Mouse (Mus musculus) liver, embryonic 13.5 days (tissue): ENCODE data around the gene Sacm1l. TPM values are rescaled to one million over a fixed set of nuclear protein-coding genes. Genes with fewer than 3 reads are reported as not detected.

ENCODE experiments used
- ATAC-seq: fragments of 200-750 bp; cut with Nextera tagmentation; 2 replicates; pipeline ENCODE4 v1.8.0; 2017; ENCODE audit warnings: low read depth, mild to moderate bottlenecking, moderate number of reproducible peaks, moderate library complexity
- DNase-seq: peaks from one replicate; pipeline ENCODE4 v3.0.0; 2022
- H3K27ac ChIP-seq: fragments of 300-500 bp; sonication (generic); 2 replicates; pipeline ENCODE4 v1.5.1; 2015; ENCODE audit warnings: moderate library complexity, mild to moderate bottlenecking, inconsistent platforms
- H3K27me3 ChIP-seq: fragments of 300-500 bp; sonication (generic); 2 replicates; pipeline ENCODE4 v1.6.1; 2015; ENCODE audit warnings: mild to moderate bottlenecking, inconsistent platforms
- H3K36me3 ChIP-seq: fragments of 300-500 bp; sonication (generic); 2 replicates; pipeline ENCODE4 v1.6.1; 2015; ENCODE audit warnings: mild to moderate bottlenecking, inconsistent platforms
- H3K4me1 ChIP-seq: fragments of 300-500 bp; sonication (generic); replicated peaks from 2 replicates; pipeline ENCODE4 v1.6.1; 2015; ENCODE audit warnings: inconsistent platforms
- H3K4me2 ChIP-seq: fragments of 300-500 bp; sonication (generic); 2 replicates; pipeline ENCODE4 v1.6.1; 2015; ENCODE audit warnings: inconsistent platforms, mild to moderate bottlenecking, moderate library complexity
- H3K4me3 ChIP-seq: fragments of 300-500 bp; sonication (generic); replicated peaks from 2 replicates; pipeline ENCODE4 v1.5.1; 2015; ENCODE audit warnings: mild to moderate bottlenecking, inconsistent platforms
- H3K9ac ChIP-seq: fragments of 300-500 bp; sonication (generic); 2 replicates; pipeline ENCODE4 v1.6.1; 2015; ENCODE audit warnings: mild to moderate bottlenecking, inconsistent platforms
- H3K9me3 ChIP-seq: fragments of 300-500 bp; sonication (generic); replicated peaks from 2 replicates; pipeline ENCODE4 v1.6.1; 2016; ENCODE audit warnings: inconsistent platforms
- WGBS: fragments of 180-500 bp; shearing (Covaris S2); methylation state at CpG from one replicate; pipeline ENCODE4 v1.1.7; 2015; ENCODE audit not compliant: insufficient replicate concordance; 5-methylcytosine and 5-hydroxymethylcytosine counted together
- polyA plus RNA-seq: library from polyadenylated mRNA; unstranded; fragments of >200 nt; fragmentation: Nextera tagmentation; extraction: Ambion mirVana; gene quantifications from 2 replicates; pipeline ENCODE4 v1.2.1, GENCODE M21; 2015

Sacm1l gene
- polyA plus RNA-seq, 1 experiment from 2014 or later = 27.3 TPM

DNA sequence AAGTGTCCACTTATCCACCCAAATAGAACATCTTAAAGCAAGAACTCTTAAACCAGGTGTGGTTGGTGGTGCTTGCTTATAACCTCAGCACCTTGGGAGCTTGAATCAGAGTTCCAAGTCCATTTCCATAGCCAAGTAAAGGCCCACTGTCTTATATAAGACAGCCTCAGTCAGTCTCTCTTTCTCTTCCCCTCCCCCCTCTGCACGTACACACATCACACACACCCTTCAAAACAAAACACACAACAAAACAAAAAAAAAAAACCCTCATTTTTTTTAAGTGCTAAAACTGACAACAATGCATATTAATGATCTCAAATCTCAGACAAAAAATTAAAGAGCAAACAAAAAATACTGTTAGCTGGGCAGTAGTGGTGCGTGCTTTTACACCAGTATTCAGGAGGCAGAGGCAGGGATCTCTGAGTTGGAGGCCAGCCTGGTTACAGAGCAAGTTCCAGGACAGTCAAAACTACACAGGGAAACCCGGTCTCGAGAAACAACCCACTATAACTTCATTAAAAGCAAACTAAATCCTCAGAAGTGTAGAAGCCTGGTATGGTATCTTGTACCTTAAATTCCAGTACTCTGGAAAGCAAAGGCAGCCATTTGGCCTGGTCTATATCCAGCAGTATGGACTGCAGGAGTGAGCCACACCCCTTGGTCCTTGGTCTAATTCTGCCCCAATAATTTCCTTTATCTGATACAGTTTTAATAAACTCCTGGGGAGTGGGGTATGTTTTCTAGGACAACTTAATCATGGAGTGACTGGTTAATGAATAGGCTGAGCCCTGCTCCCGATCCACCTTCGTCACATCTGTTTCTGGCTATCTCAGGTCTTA is 1.3 kb upstream of the Sacm1l start:
- Histone ChIP-seq H3K9me3 (no peaks in the 10 kb centered on the region), H3K9ac (peak overlapping the region; percentile 69), H3K27ac (peak overlapping the region; percentile 92), H3K36me3 (no peaks in the 10 kb centered on the region), H3K4me1 (peaks cover 58% of the 10 kb centered on the region), H3K4me2 (peak overlapping the region; percentile 82), H3K27me3 (no peaks in the 10 kb centered on the region), H3K4me3 (peak overlapping the region; percentile 98)
- ATAC-seq (no peak), DNase-seq (peak; percentile 11)
- WGBS = 20% methylated on average over 6 of the region's 6 CpGs

DNA sequence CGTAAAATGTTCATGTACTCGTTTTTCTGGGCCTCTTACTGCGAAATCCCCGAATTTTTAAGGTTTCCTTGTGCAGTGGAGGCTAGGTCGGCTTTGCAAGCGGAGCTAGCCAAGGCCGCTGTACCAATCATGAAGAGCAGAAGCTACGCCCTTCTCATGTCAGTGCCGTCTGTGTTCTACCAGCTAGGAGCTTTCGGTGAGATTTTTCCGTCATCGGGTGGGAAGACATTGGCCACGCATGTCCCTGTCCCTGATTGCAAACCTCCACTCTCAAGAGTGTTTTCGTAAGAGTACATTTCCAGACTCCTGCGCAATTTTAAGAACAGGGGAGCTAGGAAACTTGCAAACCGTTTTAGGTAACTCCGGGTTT is 648 bp upstream of the Sacm1l start:
- WGBS = under 1% methylated on average over 17 of the region's 17 CpGs
- Histone ChIP-seq H3K27ac (peak overlapping the region; percentile 92), H3K9me3 (no peaks in the 10 kb centered on the region), H3K36me3 (no peaks in the 10 kb centered on the region), H3K4me3 (peak overlapping the region; percentile 98), H3K27me3 (no peaks in the 10 kb centered on the region), H3K4me1 (peaks cover 61% of the 10 kb centered on the region), H3K9ac (peak overlapping the region; percentile 69), H3K4me2 (peak overlapping the region; percentile 82)
- DNase-seq (no peak), ATAC-seq (peak; percentile 43)

DNA sequence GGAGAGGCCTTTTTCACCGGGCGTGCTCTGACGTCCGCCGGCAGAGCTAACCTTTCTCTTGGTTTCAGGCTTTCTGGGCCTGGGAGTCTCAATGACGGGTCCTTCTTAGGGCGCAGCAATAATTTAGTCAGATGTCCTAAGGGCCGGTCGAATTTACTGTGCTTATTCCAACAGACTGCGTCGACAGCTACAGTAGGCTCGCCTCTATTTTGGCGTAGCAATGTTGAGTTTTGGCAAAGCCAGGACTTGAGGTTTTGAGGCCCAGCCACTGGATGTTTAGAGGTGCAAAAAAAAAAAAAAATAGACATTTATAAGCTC is 558 bp downstream of the Sacm1l start:
- DNase-seq (no peak), ATAC-seq (no peak)
- peak overlapping the region; percentile 95 for H3K27ac ChIP-seq
- no peaks in the 10 kb centered on the region for H3K9me3 ChIP-seq
- H3K27me3 ChIP-seq = no peaks in the 10 kb centered on the region
- peak overlapping the region; percentile 99 for H3K9ac ChIP-seq
- WGBS = under 1% methylated on average over 13 of the region's 13 CpGs
- H3K4me3 ChIP-seq = peak overlapping the region; percentile 98
- peaks cover 57% of the 10 kb centered on the region for H3K4me1 ChIP-seq
- peak overlapping the region; percentile 80 for H3K4me2 ChIP-seq
- H3K36me3 ChIP-seq = no peaks in the 10 kb centered on the region

DNA sequence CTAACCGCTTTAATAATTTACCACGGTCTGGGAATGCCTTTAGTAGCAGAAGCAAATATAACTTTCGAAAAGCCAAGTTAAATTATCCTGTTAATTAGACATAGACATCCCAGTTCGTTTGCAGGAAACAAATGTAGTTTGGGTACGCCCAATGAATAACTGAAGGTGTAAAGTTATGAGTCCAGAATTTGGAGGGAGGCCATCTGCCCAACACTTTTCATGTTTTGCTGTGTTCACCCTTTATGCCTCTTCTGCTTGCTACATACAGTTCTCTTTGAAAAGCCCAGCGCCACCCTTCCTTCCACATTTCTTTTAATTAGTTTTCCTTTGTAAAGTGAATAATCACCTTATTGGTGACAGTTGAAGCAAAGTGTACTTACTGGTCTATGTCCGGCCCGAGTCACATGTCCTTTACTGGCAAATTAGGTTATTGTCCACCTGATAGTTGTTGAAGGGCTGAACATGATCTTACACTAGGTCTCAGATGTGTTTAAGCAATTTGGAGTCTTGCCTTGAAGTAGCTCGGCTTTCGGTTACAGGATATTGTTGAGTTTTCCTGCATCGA is 1.1 kb downstream of the Sacm1l start:
- H3K9ac ChIP-seq = peak overlapping the region; percentile 99
- H3K4me1 ChIP-seq = peaks cover 53% of the 10 kb centered on the region
- no peaks in the 10 kb centered on the region for H3K27me3 ChIP-seq
- WGBS = 44% methylated on average over 11 of the region's 11 CpGs
- DNase-seq = no peak
- peak overlapping the region; percentile 80 for H3K4me2 ChIP-seq
- peak overlapping the region; percentile 98 for H3K4me3 ChIP-seq
- no peaks in the 10 kb centered on the region for H3K36me3 ChIP-seq
- no peak for ATAC-seq
- H3K27ac ChIP-seq = peak overlapping the region; percentile 95
- H3K9me3 ChIP-seq = no peaks in the 10 kb centered on the region

DNA sequence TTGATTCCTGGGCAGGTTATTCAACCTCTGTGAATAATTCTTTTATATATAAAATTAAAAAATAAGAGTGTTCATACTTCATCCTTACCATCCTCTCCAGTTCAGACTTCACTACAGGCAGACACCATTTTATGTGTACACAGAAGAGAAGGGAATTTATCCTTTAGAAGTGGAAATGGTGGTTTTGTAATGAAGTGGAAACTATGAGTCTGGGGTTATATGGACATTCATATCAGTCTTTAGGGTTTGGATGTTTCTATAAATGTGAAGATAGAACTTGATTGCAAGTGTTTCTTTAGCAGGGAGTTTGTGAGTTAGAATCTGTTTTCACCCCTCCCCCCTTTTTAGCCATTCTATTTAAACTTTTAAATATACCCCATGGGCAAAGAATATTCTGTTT is 1.7 kb downstream of the Sacm1l start:
- Histone ChIP-seq H3K4me3 (peak overlapping the region; percentile 98), H3K27ac (peak overlapping the region; percentile 43; the same call in 1 of the 2 replicates), H3K9me3 (no peaks in the 10 kb centered on the region), H3K4me2 (peak overlapping the region; percentile 80), H3K4me1 (peaks cover 52% of the 10 kb centered on the region), H3K36me3 (no peaks in the 10 kb centered on the region), H3K27me3 (no peaks in the 10 kb centered on the region), H3K9ac (peak overlapping the region; percentile 99)
- no peak for ATAC-seq
- no peak for DNase-seq

DNA sequence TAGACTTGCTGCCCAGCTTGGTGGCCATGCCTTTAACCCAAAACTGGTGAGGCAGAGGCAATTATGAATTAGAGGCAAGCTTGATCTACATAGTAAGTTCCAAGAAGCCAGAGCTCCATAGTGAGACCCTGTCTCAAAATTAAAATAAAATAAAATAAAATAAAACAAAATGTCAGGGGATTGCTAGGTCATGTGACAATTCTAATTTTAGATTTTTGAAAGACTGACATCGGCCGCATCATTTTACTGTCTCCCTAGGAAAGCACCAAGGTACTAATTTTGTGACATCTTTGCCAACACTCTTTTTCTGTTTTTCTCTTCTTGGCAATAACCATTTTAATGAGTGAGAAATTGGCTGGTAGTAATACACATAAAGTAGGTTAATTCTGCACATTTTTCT is 7.1 kb downstream of the Sacm1l start:
- 90% methylated on average over 2 of the region's 2 CpGs for WGBS
- Histone ChIP-seq H3K4me3 (no peak overlapping the region), H3K36me3 (no peaks in the 10 kb centered on the region), H3K9ac (no peak overlapping the region), H3K27ac (no peak overlapping the region), H3K27me3 (no peaks in the 10 kb centered on the region), H3K4me1 (peaks cover 30% of the 10 kb centered on the region), H3K9me3 (no peaks in the 10 kb centered on the region), H3K4me2 (no peak overlapping the region)
- no peak for ATAC-seq
- DNase-seq = no peak

DNA sequence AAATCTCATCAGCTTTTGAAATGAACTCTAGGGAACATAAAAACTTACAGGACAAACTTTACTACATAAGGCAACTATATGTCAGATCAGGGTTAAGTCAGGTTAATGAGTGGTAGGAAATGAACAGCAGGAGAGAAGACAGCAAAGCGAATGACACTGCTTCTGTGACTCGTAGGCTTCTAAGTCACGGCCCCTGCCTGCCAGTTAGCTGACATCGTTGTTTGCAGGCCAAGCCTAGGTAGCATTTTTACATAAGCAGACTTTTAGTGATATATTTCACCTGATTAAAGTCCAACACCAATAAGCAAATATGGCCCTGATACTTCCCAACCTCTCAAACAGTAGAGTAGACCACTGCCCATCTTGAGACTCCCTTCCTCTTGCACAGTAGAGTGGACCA is 8.6 kb downstream of the Sacm1l start:
- H3K4me3 ChIP-seq = no peak overlapping the region
- no peaks in the 10 kb centered on the region for H3K36me3 ChIP-seq
- H3K9ac ChIP-seq = no peak overlapping the region
- H3K27me3 ChIP-seq = no peaks in the 10 kb centered on the region
- DNase-seq (no peak), ATAC-seq (no peak)
- H3K27ac ChIP-seq = no peak overlapping the region
- peaks cover 15% of the 10 kb centered on the region for H3K4me1 ChIP-seq
- H3K4me2 ChIP-seq = no peak overlapping the region
- 66% methylated on average over 4 of the region's 4 CpGs for WGBS
- no peaks in the 10 kb centered on the region for H3K9me3 ChIP-seq

DNA sequence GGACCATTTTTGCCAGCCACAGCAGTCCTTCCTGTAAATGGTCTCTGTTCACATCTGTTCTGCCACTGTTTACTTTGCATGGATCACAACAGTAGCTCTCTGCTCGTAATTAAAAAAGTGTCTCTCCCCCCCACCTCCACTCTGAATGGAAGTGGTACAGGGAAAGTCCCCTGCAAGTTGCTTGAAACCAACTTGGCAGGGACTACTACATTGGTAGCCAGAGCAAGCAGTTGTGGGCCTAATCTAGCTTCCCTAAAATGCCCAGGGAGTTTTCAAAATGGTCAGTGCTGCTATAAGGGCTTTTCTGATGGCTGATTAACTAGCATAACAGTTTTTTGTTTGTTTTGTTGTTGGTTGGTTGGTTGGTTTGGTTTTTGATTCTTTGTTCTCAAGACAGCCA is 9.5 kb downstream of the Sacm1l start:
- no peak overlapping the region for H3K4me3 ChIP-seq
- H3K27ac ChIP-seq = no peak overlapping the region
- H3K9me3 ChIP-seq = no peaks in the 10 kb centered on the region
- H3K27me3 ChIP-seq = no peaks in the 10 kb centered on the region
- ATAC-seq (no peak), DNase-seq (no peak)
- H3K4me2 ChIP-seq = no peak overlapping the region
- H3K36me3 ChIP-seq = no peaks in the 10 kb centered on the region
- peaks cover 12% of the 10 kb centered on the region for H3K4me1 ChIP-seq
- no peak overlapping the region for H3K9ac ChIP-seq
- 49% methylated on average over 1 of the region's 1 CpGs for WGBS

DNA sequence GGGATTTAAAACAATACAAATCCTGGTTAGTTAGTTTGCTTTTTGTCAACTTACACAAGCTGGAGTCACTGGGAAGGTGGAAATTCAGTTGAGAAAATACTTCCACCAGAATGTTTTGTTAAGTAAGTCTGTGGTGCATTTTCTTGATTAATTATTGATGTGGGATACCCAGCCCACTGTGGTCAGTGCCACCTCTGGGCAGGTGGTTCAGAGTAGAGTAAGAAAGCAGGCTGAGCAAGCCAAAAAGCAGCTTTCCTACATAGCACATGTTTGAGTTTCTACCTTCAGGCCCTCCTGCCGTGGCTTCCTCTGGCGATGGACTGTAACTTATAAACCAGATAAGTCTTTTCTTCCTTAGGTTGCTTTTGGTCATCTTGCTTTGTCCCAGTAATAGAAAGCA is 10.3 kb downstream of the Sacm1l start:
- ATAC-seq (no peak), DNase-seq (no peak)
- WGBS = 64% methylated on average over 2 of the region's 2 CpGs
- Histone ChIP-seq H3K4me1 (peaks cover 12% of the 10 kb centered on the region), H3K9ac (no peak overlapping the region), H3K27me3 (no peaks in the 10 kb centered on the region), H3K4me3 (no peak overlapping the region), H3K4me2 (no peak overlapping the region), H3K27ac (no peak overlapping the region), H3K36me3 (no peaks in the 10 kb centered on the region), H3K9me3 (no peaks in the 10 kb centered on the region)

DNA sequence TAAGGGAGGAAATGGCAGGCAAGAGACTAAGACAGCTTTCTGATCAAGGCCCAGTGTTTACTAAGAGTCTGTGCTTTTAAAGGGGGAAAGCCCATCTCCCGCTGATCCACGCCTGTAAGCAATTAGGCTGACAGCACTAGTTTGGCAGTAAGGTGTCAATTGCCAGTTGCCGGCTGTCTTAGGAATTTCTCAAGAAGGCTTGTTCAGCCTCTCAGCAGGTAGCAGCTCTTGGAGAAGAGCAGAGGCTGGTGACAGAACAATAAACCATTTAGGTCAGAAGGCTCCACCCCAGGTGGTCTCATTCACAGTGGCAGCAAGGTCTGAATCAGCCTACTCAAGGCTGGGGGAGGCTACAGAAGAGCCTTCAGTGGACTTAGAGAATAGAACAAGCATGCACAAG is 25.0 kb downstream of the Sacm1l start:
- H3K4me2 ChIP-seq = no peak overlapping the region
- H3K27ac ChIP-seq = no peak overlapping the region
- ATAC-seq (no peak), DNase-seq (no peak)
- H3K9me3 ChIP-seq = no peaks in the 10 kb centered on the region
- 0 out of 2 replicates have a peak, but pooled peaks cover 3% of the 10 kb centered on the region for H3K4me1 ChIP-seq
- no peak overlapping the region for H3K4me3 ChIP-seq
- no peaks in the 10 kb centered on the region for H3K27me3 ChIP-seq
- 82% methylated on average over 3 of the region's 3 CpGs for WGBS
- H3K9ac ChIP-seq = no peak overlapping the region
- peaks cover 57% of the 10 kb centered on the region for H3K36me3 ChIP-seq

DNA sequence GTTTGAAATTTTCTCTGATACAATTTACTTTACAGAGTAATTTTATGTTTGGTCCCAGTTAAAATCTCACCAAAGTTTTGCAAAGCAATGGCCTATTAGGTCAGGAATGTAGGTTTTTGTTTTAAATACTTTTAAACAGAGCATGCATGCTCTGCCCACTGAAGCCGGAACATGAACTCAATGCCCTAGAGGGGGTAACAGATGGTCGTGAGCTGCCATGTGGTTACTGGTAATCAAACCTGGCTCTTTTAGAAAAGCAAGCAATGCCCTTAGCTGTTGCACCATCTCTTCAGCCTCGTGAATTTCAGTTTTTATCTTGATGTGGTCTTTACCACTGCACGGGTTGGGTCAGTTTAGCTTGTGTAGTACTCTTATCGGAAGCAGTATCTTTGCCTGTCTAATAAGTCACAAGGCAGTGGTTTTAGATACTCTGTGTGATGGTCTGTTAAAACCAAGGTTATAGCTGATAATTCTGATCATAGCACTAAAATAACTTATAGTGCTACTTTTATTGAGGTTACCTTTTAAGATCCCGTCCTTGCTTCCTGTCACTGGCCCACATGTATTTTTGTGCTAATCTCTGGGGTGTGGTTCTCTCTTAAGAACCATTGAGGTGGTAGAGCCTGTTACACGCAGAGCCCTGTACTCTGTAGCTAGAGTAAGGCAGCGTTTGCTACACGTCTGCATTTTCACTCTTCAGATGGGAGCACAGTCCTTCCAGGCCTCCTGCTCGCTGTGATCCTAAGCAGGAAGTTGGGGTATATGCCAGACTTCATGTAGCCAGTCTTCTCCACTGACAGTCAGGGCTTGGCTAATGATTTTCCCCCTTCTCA is 48.0 kb downstream of the Sacm1l start:
- H3K4me2 ChIP-seq = no peak overlapping the region
- ATAC-seq (no peak), DNase-seq (no peak)
- H3K4me3 ChIP-seq = no peak overlapping the region
- no peak overlapping the region for H3K9ac ChIP-seq
- no peaks in the 10 kb centered on the region for H3K27me3 ChIP-seq
- no peak overlapping the region for H3K27ac ChIP-seq
- peaks cover 33% of the 10 kb centered on the region for H3K36me3 ChIP-seq
- no peaks in the 10 kb centered on the region; the same call in 1 of the 2 replicates for H3K4me1 ChIP-seq
- WGBS = 61% methylated on average over 10 of the region's 10 CpGs
- H3K9me3 ChIP-seq = no peaks in the 10 kb centered on the region
